Mouse (Mus musculus) G1E (cell line): ENCODE measurements around the gene Diras1. TPM values are rescaled to one million over a fixed set of nuclear protein-coding genes. Genes with fewer than 3 reads are reported as not detected.

ENCODE experiments used
- ATAC-seq: 2 replicates; pipeline ENCODE4 v1.8.0; 2016; ENCODE audit warnings: mild to moderate bottlenecking; ENCODE audit not compliant: insufficient number of reproducible peaks, poor library complexity, low FRiP score, severe bottlenecking; ENCODE audit errors: extremely low read depth
- DNase-seq: peaks from one replicate; pipeline ENCODE4 v3.0.0; 2012; ENCODE audit warnings: low spot score
- H3K27me3 ChIP-seq: 2 replicates; pipeline ENCODE4 v1.6.1; 2012; ENCODE audit warnings: mild to moderate bottlenecking, low read length, inconsistent platforms; ENCODE audit not compliant: insufficient read depth
- H3K36me3 ChIP-seq: replicated peaks from 2 replicates; pipeline ENCODE3; 2012; ENCODE audit warnings: mild to moderate bottlenecking, inconsistent platforms
- H3K4me1 ChIP-seq: 2 replicates; pipeline ENCODE4 v1.6.1; 2012; ENCODE audit warnings: low read depth, low read length, inconsistent platforms, mixed read lengths; ENCODE audit not compliant: insufficient read depth
- H3K4me3 ChIP-seq: 2 replicates; pipeline ENCODE4 v1.5.1; 2012; ENCODE audit warnings: low read depth, mild to moderate bottlenecking, inconsistent platforms, low read length, moderate library complexity, mixed read lengths
- H3K9me3 ChIP-seq: replicated peaks from 2 replicates; pipeline ENCODE4 v1.6.1; 2012; ENCODE audit warnings: inconsistent platforms
- CTCF ChIP-seq: IDR thresholded peaks from 2 replicates; pipeline ENCODE4 v1.5.1; 2012; ENCODE audit warnings: low read depth, low read length, inconsistent platforms, mixed read lengths
- GATA1 ChIP-seq: IDR thresholded peaks from 2 replicates; pipeline ENCODE4 v1.6.1; 2012; ENCODE audit warnings: borderline replicate concordance, low read length, inconsistent platforms, mixed read lengths
- GATA2 ChIP-seq: IDR thresholded peaks from 2 replicates; pipeline ENCODE4 v1.6.1; 2012; ENCODE audit warnings: low read depth, low read length, inconsistent platforms, borderline replicate concordance
- POLR2AphosphoS5 ChIP-seq: IDR thresholded peaks from 2 replicates; pipeline ENCODE4 v1.6.1; 2012; ENCODE audit warnings: low read depth, low read length, inconsistent platforms; ENCODE audit not compliant: insufficient replicate concordance
- TAL1 ChIP-seq: conservative IDR thresholded peaks from 2 replicates; pipeline ENCODE4 v1.6.1; 2012; ENCODE audit warnings: low read depth, low read length, inconsistent platforms, mixed read lengths
- polyA plus RNA-seq: library from polyadenylated mRNA; stranded (reverse); fragments of >175 nt; gene quantifications from 2 replicates; pipeline ENCODE4 v1.2.3, GENCODE M21; 2012
- total RNA-seq, 2 experiments: library from RNA; stranded (forward) in 1 of 2; stranded (reverse) in 1 of 2; fragments of 200-1000 nt in 1 of 2; fragments of >200 nt in 1 of 2; fragmentation: Nextera tagmentation in 1 of 2; gene quantifications; 2 replicates each; pipeline ENCODE4 v1.2.3; 2014 to 2017

Gene Diras1
- total and polyA plus RNA-seq, 3 experiments, result 0.02 to 0.44 TPM; not detected in 1

DNA sequence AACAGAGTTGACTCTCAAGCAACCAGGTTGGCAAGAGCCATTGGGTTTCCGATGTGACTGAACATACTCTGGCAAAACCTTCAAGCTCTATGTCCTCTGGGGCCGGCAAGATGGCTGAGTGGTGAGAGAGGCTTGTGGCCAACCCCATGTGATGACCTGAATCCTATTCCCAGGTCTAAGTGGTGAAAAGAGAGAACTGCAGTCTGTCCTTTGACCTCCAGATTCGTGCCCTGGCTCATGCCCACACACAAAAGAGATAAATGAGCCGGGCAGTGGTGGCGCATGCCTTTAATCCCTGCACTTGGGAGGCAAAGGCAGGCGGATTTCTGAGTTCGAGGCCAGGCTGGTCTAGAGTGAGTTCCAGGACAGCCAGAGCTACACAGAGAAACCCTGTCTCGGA is 55.3 kb downstream of the Diras1 start:
- no peaks in the 10 kb centered on the region for H3K36me3 ChIP-seq
- no peaks in the 10 kb centered on the region for H3K9me3 ChIP-seq
- DNase-seq (no peak), ATAC-seq (no peak)
- H3K4me3 ChIP-seq, result no peak overlapping the region
- H3K27me3 ChIP-seq, result peaks cover 41% of the 10 kb centered on the region
- H3K4me1 ChIP-seq, result no peaks in the 10 kb centered on the region
- TF ChIP-seq TAL1 (no peak), CTCF (no peak), GATA2 (no peak), GATA1 (no peak), POLR2AphosphoS5 (no peak)

Other genes with a start within 250 kb of the Diras1 start
Only the 20 nearest of the 29 such genes appear.
- gene Oaz1, start 199.0 kb downstream of the Diras1 start, total RNA-seq (2014; fragmentation: Nextera tagmentation), result 310 and 444 TPM in 2 replicates
- 228 and 347 TPM in 2 replicates for gene Oaz1, start 199.0 kb downstream of the Diras1 start, total RNA-seq (2017)
- gene Oaz1, start 199.0 kb downstream of the Diras1 start, polyA plus RNA-seq, result 1,655 and 2,091 TPM in 2 replicates
- not detected in 2 replicates for gene Lingo3, start 181.6 kb downstream of the Diras1 start, total RNA-seq (2014; fragmentation: Nextera tagmentation)
- gene Lingo3, start 181.6 kb downstream of the Diras1 start, total RNA-seq (2017), result 0.05 and 0.06 TPM in 2 replicates
- gene Lingo3, start 181.6 kb downstream of the Diras1 start, polyA plus RNA-seq, result not detected in 2 replicates
- gene Lsm7, start 170.5 kb downstream of the Diras1 start, total RNA-seq (2014; fragmentation: Nextera tagmentation), result 51.2 and 53.5 TPM in 2 replicates
- gene Lsm7, start 170.5 kb downstream of the Diras1 start, total RNA-seq (2017), result 282 and 373 TPM in 2 replicates
- gene Lsm7, start 170.5 kb downstream of the Diras1 start, polyA plus RNA-seq, result 226 and 269 TPM in 2 replicates
- gene Sppl2b, start 170.4 kb downstream of the Diras1 start, total RNA-seq (2014; fragmentation: Nextera tagmentation), result 46.0 and 55.1 TPM in 2 replicates
- 18.0 and 22.1 TPM in 2 replicates for gene Sppl2b, start 170.4 kb downstream of the Diras1 start, total RNA-seq (2017)
- gene Sppl2b, start 170.4 kb downstream of the Diras1 start, polyA plus RNA-seq, result 76.6 and 92.5 TPM in 2 replicates
- not detected in 2 replicates for gene Tmprss9, start 153.8 kb downstream of the Diras1 start, total RNA-seq (2014; fragmentation: Nextera tagmentation)
- 0.05 and 0.06 TPM in 2 replicates for gene Tmprss9, start 153.8 kb downstream of the Diras1 start, total RNA-seq (2017)
- 0.02 TPM in 1 of 2 replicates, not detected in the other for gene Tmprss9, start 153.8 kb downstream of the Diras1 start, polyA plus RNA-seq
- gene Timm13, start 124.7 kb downstream of the Diras1 start, total RNA-seq (2014; fragmentation: Nextera tagmentation), result 34.0 and 51.2 TPM in 2 replicates
- gene Timm13, start 124.7 kb downstream of the Diras1 start, total RNA-seq (2017), result 70.4 and 75.5 TPM in 2 replicates
- 295 and 345 TPM in 2 replicates for gene Timm13, start 124.7 kb downstream of the Diras1 start, polyA plus RNA-seq
- gene Lmnb2, start 107.4 kb downstream of the Diras1 start, total RNA-seq (2014; fragmentation: Nextera tagmentation), result 3.0 and 3.1 TPM in 2 replicates
- 4.8 and 5.5 TPM in 2 replicates for gene Lmnb2, start 107.4 kb downstream of the Diras1 start, total RNA-seq (2017)
- 10.2 and 11.9 TPM in 2 replicates for gene Lmnb2, start 107.4 kb downstream of the Diras1 start, polyA plus RNA-seq
- 2.1 and 5.7 TPM in 2 replicates for gene Gadd45b, start 95.6 kb downstream of the Diras1 start, total RNA-seq (2014; fragmentation: Nextera tagmentation)
- 1.1 and 1.9 TPM in 2 replicates for gene Gadd45b, start 95.6 kb downstream of the Diras1 start, total RNA-seq (2017)
- gene Gadd45b, start 95.6 kb downstream of the Diras1 start, polyA plus RNA-seq, result 2.8 and 3.7 TPM in 2 replicates
- 0.90 and 1.7 TPM in 2 replicates for gene Gng7, start 10.7 kb downstream of the Diras1 start, total RNA-seq (2014; fragmentation: Nextera tagmentation)
- gene Gng7, start 10.7 kb downstream of the Diras1 start, total RNA-seq (2017), result 0.33 and 0.58 TPM in 2 replicates
- 0.65 and 0.87 TPM in 2 replicates for gene Gng7, start 10.7 kb downstream of the Diras1 start, polyA plus RNA-seq
- gene Slc39a3, start 11.8 kb upstream of the Diras1 start, total RNA-seq (2014; fragmentation: Nextera tagmentation), result 2.8 and 3.4 TPM in 2 replicates
- gene Slc39a3, start 11.8 kb upstream of the Diras1 start, total RNA-seq (2017), result 7.4 and 9.9 TPM in 2 replicates
- gene Slc39a3, start 11.8 kb upstream of the Diras1 start, polyA plus RNA-seq, result 8.2 and 9.6 TPM in 2 replicates
- gene Sgta, start 34.5 kb upstream of the Diras1 start, total RNA-seq (2014; fragmentation: Nextera tagmentation), result 69.9 and 71.1 TPM in 2 replicates
- gene Sgta, start 34.5 kb upstream of the Diras1 start, total RNA-seq (2017), result 52.4 and 56.2 TPM in 2 replicates
- 178 and 186 TPM in 2 replicates for gene Sgta, start 34.5 kb upstream of the Diras1 start, polyA plus RNA-seq
- gene Thop1, start 44.4 kb upstream of the Diras1 start, total RNA-seq (2014; fragmentation: Nextera tagmentation), result 13.1 and 15.9 TPM in 2 replicates
- gene Thop1, start 44.4 kb upstream of the Diras1 start, total RNA-seq (2017), result 19.0 and 23.6 TPM in 2 replicates
- gene Thop1, start 44.4 kb upstream of the Diras1 start, polyA plus RNA-seq, result 81.6 and 95.0 TPM in 2 replicates
- not detected in 2 replicates for gene Creb3l3, start 73.2 kb upstream of the Diras1 start, total RNA-seq (2014; fragmentation: Nextera tagmentation)
- gene Creb3l3, start 73.2 kb upstream of the Diras1 start, total RNA-seq (2017), result 0.29 TPM in 1 of 2 replicates, not detected in the other
- gene Creb3l3, start 73.2 kb upstream of the Diras1 start, polyA plus RNA-seq, result not detected in 2 replicates
- gene Map2k2, start 80.3 kb upstream of the Diras1 start, total RNA-seq (2014; fragmentation: Nextera tagmentation), result 35.9 and 52.2 TPM in 2 replicates
- gene Map2k2, start 80.3 kb upstream of the Diras1 start, total RNA-seq (2017), result 63.5 and 76.7 TPM in 2 replicates
- gene Map2k2, start 80.3 kb upstream of the Diras1 start, polyA plus RNA-seq, result 272 and 393 TPM in 2 replicates
- gene Zbtb7a, start 109.6 kb upstream of the Diras1 start, total RNA-seq (2014; fragmentation: Nextera tagmentation), result 27.7 and 31.1 TPM in 2 replicates
- gene Zbtb7a, start 109.6 kb upstream of the Diras1 start, total RNA-seq (2017), result 6.4 and 7.1 TPM in 2 replicates
- 75.7 and 79.1 TPM in 2 replicates for gene Zbtb7a, start 109.6 kb upstream of the Diras1 start, polyA plus RNA-seq
- gene Pias4, start 142.3 kb upstream of the Diras1 start, total RNA-seq (2014; fragmentation: Nextera tagmentation), result 28.6 and 34.4 TPM in 2 replicates
- 21.2 and 24.8 TPM in 2 replicates for gene Pias4, start 142.3 kb upstream of the Diras1 start, total RNA-seq (2017)
- gene Pias4, start 142.3 kb upstream of the Diras1 start, polyA plus RNA-seq, result 62.7 and 70.5 TPM in 2 replicates
- 1,577 and 1,715 TPM in 2 replicates for gene Eef2, start 151.0 kb upstream of the Diras1 start, total RNA-seq (2014; fragmentation: Nextera tagmentation)
- gene Eef2, start 151.0 kb upstream of the Diras1 start, total RNA-seq (2017), result 1,676 and 1,695 TPM in 2 replicates
- gene Eef2, start 151.0 kb upstream of the Diras1 start, polyA plus RNA-seq, result 2,355 and 3,878 TPM in 2 replicates
- gene Dapk3, start 157.3 kb upstream of the Diras1 start, total RNA-seq (2014; fragmentation: Nextera tagmentation), result 34.2 and 43.3 TPM in 2 replicates
- 39.3 and 40.8 TPM in 2 replicates for gene Dapk3, start 157.3 kb upstream of the Diras1 start, total RNA-seq (2017)
- 69.8 and 96.7 TPM in 2 replicates for gene Dapk3, start 157.3 kb upstream of the Diras1 start, polyA plus RNA-seq
- gene 4930442H23Rik, start 158.2 kb upstream of the Diras1 start, total RNA-seq (2014; fragmentation: Nextera tagmentation), result not detected in 2 replicates
- not detected in 2 replicates for gene 4930442H23Rik, start 158.2 kb upstream of the Diras1 start, total RNA-seq (2017)
- not detected in 2 replicates for gene 4930442H23Rik, start 158.2 kb upstream of the Diras1 start, polyA plus RNA-seq
- not detected in 2 replicates for gene Nmrk2, start 176.4 kb upstream of the Diras1 start, total RNA-seq (2014; fragmentation: Nextera tagmentation)
- gene Nmrk2, start 176.4 kb upstream of the Diras1 start, total RNA-seq (2017), result not detected in 2 replicates
- gene Nmrk2, start 176.4 kb upstream of the Diras1 start, polyA plus RNA-seq, result not detected in 2 replicates